Mouse (Mus musculus): ENCODE data around the gene Lipt2. TPM values are rescaled to one million over a fixed set of nuclear protein-coding genes. Genes with fewer than 3 reads are reported as not detected.

Gene Lipt2
- polyA plus RNA-seq (2017; shearing (Covaris generic)), result not detected

DNA sequence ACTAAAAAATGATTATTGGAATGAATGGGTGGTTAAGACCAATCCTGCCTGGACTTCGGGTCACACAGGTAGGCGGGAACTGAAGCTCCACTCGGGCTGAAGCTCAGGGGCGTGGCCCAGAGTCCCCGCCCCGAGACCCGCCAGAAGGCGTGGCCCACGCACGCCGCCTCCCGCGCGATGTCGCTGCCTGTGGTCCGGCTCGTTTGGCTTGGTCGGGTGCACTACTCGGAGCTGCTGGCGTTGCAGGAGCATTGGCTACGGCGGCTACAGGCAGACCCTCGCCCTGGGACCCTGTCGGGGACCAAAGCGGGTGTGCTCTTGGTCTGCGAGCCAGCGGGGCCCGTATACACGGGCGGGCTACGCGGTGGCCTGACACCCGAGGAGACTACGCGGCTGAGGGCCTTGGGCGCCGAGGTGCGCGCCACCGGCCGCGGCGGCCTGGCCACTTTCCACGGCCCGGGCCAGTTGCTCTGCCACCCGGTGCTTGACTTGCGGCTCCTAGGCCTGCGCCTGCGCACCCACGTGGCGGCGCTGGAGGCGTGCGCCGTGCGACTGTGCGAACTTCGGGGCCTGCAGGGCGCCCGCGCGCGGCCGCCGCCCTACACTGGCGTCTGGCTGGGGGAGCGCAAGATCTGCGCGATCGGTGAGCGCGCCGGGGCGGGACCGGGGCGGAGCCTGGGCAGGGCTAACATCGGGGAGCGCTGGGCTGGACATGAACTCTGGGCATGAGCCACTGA, at the start of gene Lipt2:
Gene Lipt2 (plus strand): TSS at position 173 of the 737 bp plus-strand sequence.
- ATAC-seq, result peak; percentile 95

DNA sequence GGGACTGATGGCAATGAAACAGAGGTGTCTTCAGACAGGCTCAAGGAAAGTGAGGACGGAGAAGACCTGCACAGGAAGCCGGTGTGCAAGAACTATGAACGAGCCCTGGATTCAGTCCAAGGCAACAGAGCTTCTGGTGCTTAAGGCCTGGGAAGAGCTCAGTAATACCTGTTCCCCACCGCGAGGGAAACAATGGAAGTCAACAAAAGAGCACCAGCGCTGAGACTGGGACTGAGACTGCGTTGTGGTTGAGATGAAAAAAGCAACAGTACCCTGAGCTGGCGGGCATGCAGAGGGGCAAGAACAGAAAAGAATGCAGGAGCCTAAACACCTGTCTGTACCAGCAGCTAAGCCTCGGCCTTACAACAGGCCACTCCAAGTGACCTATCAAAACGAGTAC, 47.6 kb upstream of the Lipt2 start:
- ATAC-seq, result no peak

DNA sequence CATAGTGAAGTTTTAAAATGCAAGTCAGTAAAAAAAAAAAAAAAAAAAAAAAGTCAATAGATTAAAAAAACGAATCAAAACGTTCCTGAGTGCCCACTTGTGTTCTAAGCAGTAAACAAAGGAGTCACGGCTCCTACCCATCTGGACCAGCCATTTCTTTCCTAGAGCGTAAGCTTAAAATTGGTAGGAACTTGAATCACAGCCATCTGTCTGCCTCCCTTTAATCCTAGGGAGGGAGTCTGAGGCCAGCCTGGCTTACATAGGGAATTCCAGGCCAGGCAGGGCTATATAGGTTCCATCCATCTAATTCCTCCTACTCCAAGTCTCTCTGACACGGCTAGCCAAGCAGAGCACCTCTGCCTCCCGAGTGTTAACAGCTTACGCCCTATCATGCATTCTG, 45.3 kb upstream of the Lipt2 start:
- ATAC-seq, result no peak

DNA sequence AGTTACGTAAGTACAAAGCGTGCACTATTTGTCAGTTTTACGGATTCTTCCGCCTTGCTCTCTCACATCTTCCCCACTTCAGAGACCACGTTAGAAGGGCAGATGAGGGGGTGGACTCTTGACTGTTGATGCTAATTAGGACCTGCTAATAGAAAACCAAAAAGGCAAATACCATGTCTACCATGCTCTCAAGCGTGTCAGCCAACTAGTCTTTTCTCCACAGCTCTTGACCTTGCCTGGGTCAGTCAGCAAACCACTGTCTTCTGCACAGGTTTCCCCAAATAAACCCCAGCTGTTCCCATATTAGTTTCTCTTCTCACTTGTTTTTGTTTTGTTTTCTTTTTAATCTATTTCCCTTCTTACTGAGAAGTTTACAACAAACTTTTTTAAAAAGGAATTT, 44.8 kb upstream of the Lipt2 start:
- no peak for ATAC-seq

DNA sequence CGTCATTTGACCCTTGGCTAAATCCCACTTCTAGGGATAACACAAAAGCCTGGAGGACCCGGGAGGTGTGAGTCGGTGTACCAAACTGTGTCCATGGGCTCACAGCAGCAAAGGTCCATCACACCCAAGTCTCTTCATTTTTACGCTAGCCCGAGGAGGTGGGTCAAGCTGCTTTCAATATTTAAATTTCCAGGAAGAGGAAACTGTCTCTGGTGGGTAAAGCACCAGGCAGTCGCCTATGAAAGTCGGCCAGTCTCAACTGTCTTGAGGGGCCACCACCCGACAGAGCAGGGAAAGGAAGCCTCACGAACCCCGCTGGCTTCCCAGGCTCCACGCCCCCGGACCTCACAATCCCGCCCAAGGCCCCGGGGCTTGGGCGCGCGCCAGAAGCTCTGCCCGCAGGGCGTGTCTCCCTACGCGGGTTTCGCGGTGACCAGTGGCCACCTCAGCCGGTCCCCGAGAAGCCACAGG, 38.3 kb upstream of the Lipt2 start:
- no peak for ATAC-seq

DNA sequence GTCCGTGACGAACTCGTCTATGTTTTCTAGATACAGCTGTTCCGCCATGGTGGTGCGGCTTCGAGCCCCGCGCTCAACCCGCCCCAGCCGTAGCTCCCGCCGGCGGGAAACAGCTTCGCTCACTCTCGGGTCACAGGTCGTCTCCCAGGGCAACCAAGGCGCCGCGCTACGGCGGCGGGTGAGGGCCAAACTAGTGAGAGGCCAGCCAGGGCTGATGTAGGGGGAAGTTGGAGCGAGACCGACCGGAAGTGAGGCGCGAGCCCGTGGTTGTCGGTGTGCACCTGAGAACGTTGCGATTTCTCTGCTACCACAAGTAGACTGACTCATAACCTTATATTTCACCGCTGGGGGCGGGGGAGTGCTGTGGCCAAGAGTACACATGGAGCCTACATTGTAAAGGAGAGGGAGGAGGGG, 37.7 kb upstream of the Lipt2 start, which contains the start of gene Pold3:
Gene Pold3 (minus strand): TSS at position 190 of the 414 bp plus-strand sequence.
- ATAC-seq, result peak; percentile 95

DNA sequence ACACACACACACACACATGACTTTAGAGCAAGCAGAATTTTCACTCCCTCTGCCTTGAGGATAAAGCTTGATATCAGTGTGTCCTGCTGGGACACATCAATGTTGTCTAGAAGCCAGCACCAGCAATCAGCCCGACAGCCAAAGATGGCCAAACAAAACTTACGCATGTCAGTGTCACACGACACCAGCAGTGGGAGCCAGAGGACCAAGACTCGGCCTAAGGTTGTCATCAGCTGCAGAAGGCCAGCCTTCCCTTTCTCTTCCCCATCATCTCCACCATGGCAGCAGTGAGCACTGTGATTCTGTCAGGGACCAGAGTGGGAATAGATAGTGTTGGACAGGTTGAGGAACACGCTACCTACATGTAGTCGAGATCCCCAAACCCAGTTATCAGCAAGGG, 35.6 kb upstream of the Lipt2 start:
- ATAC-seq, result no peak

DNA sequence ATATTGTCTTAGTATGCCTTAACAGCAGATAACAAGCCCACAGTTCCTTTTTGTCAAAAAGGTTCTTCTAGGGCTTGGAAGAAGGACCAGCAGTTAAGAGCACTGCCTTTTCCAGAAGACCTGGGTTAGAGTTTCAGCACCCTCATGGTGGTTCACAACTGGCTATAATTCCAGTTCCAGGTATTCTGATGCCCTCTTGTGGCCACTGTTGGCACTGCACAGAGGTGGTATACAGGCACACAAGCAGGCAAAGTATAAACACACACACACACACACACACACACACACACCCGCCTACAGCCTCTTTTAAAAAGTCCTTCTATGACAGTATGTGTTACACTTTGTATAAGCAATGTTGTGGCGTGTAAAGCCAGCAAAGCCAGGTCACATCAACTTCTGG, 34.9 kb upstream of the Lipt2 start:
- no peak for ATAC-seq

DNA sequence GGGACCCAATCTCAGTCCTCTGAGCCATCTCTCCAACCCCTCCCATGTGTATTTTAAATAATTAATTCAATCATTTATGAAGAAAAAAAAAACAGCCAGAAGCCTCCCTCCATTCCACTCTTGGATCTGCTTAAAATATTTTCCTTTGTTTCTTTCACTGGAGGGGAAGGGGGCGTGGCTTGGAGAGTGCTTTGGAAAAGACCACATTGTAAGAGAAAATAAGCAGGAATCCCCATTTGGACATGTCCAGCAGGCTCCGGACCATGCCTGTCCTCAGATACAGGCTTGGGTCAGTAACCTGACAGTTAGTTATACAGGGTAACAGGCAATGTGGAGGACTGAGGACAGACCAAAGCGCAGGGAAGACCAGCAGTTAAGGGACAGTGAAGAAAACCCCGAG, 33.9 kb upstream of the Lipt2 start:
- ATAC-seq, result no peak

DNA sequence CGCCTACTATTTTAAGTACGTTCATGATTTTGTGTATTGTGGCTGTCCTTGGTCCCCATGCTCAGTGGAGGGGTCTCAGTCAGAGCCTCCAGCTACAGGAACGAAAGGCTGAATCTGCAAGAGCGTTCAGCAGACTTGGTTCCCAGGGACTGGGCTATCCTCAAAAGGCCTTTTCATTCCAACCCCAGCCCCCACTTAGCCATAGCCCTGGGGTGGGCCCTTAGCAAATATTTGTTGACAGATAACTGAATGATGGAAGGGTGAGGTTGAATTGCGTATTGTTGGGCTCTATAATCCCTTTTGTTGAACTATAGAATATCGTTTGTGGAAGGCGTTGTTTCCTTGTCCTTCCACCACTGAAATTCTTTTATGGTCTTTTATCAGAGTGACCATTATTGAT, 32.6 kb upstream of the Lipt2 start:
- ATAC-seq, result no peak

DNA sequence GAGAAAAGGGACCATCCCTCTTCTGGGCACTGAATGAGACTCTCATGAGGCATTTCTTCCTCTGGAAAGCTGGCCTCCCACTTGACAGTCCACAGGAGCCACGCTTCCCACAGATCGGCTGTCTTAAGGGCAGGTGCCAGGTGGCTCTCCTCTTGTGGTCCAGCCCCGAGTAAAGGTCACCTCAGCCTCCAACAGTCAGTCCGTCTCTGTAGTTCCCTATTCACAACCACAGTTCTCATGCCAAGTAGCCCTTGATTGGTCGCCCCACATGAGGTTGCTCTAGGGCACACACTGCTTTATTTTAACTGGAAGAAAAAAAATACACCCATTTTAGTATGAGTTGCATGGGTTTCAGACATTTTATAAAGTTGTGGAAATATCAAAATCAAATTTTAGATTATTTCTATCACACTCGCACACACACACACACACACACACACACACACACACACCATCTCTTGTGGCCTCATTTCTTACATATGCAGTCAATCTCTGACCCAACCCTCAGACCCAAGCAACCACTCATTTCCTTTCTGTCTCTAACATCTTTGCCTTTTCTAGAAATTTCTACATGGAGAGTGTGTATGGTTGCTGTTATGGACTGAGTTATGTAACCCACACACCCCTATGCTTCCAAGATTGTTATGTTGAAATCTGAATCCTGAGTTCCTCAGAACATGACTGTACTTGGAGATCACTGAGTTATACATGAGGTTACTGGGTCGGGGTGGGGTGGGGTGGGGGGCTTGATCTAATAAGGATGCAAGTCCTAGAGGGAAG, 30.6 kb upstream of the Lipt2 start:
- no peak for ATAC-seq

DNA sequence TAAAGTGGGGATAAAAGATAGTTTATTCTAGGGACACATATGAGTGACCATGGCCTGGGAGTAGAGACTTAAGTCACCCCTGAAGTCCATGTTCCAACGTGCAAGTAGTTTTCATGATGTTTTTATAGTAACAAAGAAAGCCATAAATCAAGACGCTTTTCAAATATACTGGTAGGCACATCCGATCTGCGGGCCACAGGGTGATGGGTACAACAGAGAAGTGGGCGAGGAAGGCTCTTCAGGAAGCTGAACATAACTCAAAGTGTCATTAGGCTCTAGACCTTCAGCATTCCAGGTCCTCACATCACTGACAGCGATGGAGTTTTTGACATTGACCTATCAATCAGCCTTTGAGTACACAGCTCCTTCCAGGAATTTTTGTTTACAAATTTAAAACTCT, 28.5 kb upstream of the Lipt2 start:
- no peak for ATAC-seq

DNA sequence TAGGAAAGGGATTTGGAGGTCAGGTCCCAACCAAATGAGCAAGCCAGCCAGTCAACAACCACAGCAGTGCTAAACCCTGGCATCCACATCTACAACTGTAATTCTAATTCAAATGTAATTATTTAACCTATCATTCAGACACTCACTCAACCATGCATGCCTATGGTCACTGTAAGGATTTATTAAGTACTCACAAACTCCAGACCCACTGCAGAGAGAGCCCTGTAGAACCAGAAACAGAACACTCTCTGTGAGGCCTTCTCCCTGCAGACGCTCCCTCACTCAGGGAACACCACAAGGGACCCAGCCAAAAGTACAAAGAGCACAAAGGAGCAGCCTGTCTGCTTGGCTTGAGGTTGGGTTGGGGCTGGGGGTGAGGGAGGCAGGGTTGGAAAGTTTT, 26.7 kb upstream of the Lipt2 start:
- ATAC-seq, result no peak

DNA sequence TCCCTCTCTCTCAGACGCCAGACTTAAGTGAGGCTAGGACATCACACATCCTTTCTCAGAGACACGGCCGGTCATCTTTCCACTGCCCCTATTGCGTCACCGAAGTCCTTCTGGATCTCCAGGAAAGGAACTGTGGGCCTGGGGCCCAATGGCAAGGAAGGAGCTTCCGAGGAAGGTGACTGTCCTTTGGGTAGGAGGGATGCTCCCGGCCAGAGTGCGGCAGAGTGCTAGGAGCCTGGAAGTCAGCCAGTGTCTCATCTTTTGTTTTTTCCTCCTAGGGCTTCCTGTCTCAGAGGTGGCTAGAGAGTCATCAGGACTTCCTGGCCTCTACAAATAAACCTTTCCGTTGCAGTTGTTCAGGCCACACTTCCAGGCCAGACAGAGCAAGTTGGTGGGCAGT, 22.0 kb upstream of the Lipt2 start:
- no peak for ATAC-seq

DNA sequence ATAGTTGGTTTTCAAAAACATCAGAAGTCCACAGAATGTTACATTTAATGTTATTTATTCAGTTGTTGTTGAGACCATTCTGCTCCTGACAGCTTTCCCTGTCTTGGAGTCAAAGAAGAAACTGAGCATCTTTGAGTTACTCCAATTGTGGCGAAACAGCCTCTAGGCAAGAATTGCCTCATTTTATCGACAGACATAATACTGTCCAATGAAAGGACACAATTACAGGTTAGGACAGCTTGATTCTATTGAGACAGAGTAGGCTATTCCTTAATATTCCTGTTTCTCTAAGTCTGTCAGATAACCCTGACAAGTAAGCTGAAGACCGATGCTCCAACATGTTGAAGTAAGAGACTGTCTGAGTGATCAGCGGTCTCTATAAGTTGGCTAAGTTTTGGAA, 21.0 kb upstream of the Lipt2 start:
- ATAC-seq, result no peak

DNA sequence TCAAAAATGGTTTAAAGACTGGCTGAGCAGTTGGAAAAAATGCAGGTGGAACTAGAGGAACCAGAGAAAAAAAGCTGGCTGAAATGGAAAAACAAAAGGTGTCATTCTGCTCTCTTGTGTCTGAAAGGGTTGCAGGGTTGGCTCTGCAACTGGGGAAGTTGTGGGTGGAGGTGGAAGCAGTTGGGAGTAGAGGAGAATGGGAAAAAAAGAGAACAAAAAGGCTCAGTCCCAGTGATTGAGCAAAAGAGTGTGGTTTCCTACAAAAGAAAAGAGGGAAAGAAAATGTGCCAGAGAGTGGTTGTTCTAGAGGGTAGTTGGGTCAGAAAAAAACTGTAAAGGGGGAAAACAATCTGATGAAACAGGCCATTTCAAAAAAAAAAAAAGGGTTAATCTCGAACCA, 18.5 kb upstream of the Lipt2 start:
- no peak for ATAC-seq

DNA sequence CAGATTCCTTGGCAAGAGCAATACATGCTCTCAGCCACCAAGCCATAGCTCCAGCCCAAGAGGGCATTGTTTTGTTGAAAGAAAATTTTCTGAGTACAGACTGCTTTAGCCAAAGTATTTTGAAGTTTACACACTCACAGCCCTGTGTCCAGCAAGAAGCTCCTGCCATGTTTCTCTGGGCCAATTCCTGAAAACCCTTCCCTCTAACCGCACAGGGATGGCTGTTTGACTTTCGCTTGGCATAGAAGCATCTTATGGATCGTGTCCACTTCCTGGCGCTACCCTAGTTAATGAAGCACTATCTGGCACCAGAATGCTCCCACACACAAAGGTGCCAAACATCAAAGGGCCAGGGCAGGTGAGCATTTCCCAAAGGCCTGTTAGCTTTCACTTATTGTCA, 10.5 kb upstream of the Lipt2 start:
- ATAC-seq, result no peak

DNA sequence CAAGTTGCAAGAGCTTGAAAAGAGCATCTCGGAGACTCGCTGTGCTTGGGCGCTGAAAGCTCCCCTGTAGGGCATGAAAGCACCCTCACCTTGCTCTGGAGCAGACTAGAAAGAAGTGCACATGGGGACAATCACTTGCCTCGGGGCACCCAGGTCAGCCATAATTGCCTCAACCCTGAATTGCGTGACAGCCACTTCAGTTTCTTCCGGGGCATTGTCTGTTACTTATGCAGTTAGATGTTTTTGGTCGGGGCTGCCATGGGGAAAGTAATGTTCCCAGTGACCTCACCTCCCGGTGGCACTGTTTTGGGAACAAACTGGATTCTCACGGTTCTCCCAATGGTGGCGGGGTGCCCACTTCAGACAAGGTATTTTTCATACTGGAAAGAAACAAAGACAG, 9.0 kb upstream of the Lipt2 start:
- ATAC-seq, result no peak

DNA sequence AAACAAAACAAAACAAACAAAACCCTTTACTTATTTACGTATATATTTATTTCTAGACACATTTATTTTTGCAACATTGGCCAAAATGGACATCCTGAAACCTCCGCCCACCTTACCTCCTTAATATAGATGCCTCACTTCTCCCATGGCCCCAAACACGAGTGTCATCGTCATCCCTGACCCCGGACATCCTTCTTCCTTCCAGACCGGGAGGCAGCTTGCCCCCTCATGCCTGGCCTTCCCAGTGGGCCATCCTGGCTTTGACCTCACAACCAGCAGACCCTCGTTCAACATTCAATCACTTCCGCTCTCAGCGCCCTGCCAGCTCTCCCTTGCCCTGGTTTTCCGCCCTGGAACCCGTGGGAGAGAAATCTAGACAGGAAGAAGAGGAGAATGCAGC, 8.5 kb upstream of the Lipt2 start:
- ATAC-seq, result no peak

DNA sequence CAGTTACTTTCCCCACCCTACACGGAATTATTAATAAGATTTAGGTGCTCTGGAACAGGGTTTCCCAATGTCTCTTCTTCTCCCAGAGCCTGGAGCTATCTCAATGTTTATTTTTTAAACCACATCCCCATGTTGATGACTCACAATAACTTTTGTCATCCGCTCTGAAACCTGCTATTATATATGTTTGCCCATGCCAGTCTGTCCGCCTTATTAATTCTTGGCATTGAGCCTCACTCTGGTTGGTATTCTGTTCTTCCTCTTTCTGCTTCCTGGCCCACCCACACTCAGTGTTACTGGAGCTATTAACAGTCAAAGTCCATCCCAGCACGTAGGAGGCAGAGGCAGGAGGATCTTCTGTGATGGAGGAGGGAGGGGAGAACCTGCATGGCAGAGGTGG, 1.4 kb upstream of the Lipt2 start:
- no peak for ATAC-seq

DNA sequence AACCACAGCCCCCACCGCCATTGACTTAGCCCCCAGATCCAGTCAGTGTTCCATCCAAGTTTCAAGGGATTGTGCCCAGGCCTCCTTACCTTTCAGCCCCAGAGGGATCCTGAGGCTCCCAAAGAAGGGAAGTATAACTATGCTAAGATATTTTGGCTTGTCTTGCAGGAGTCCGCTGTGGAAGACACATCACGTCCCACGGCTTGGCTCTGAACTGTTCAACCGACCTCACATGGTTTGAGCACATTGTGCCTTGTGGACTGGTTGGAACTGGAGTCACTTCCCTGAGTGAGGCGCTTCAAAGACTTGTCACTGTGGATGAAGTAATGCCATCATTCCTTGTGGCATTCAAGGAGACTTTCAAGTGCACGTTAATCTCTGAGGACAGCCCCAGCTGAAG, 929 bp downstream of the Lipt2 start:
- no peak for ATAC-seq

DNA sequence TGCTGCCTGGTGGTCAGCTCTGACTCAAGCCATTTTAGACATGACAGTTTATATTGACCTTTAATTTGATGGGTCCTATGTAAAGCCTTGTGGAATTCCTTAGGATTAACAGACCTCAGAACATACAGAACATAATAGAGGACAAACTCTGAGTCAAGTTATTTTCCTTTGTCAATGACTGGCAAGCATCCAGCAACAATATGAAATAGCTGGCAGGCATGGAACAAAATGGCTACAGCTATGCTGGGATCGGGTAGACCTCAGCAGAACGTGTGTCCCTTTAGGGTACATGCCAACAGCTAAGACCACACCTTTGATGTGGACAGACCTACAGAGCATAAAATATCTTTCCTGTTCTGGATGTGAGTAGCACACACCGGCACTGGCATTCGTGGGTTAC, 4.4 kb downstream of the Lipt2 start:
- no peak for ATAC-seq

DNA sequence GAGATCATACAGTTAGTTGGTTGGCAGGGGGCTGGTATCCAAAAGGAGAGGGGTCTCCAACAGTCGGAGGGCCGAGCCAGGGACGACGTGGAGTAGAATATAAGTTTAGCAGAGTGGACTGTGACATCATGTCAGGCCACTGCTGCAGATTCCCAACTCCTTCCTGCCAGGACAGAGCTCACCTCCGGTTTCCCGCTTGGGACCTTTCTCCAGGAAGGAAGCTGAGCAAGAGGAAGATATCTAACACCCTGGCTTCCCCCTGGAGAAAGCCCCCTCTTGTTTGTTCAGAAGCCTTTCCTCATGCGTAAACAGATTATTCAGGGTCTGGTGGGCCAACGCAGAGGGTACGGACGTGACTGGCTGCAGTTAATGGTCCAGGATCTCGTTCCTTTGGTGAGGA, 9.6 kb downstream of the Lipt2 start:
- no peak for ATAC-seq

DNA sequence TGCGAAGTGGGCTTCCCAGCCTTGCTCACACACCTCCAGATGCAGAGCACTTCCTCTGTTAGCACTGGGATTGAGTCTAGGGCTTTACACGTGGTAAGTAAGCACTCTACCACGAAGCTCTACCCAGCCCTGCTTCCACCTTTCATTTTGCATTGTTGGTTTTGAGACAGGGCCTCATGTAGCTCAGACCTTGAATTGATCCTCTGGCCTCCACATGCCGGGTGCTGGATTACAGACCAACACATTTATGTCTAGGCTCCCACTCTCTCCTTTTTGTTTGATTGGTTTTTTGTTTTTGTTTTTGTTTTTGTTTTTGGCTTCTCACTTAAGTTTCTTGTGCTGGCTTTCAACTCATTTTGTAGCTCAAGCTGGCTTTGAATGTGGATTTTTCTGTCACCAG, 11.7 kb downstream of the Lipt2 start:
- ATAC-seq, result no peak

Data from CD4-positive, CD25-positive, alpha-beta regulatory T cell, adult 4 months (primary cell).